Mouse (Mus musculus) heart, adult 11 months (tissue): ENCODE measurements at regions not wholly inside any gene's neighbourhood (a gene's known extent, or its start where the extent isn't known, plus 50 kb on each side); places are given as distances from the start of the nearest gene placed in this dataset.
A peak's percentile ranks its signal among the peaks of the same experiment; 100 is the strongest.

Experiments
- DNase-seq: peaks from one replicate; pipeline ENCODE4 v3.0.0; 2022

GRCm38 (mm10) chr13:37468304-37469178 lies 123.5 kb downstream of the Ly86 start:
- DNase-seq = no peak

GRCm38 (mm10) chr13:37470230-37470907 lies 125.4 kb downstream of the Ly86 start:
- DNase-seq = no peak

GRCm38 (mm10) chr13:37473359-37473758 lies 128.4 kb downstream of the Ly86 start:
- no peak for DNase-seq

GRCm38 (mm10) chr13:37475804-37476203 lies 130.8 kb downstream of the Ly86 start:
- DNase-seq = no peak

GRCm38 (mm10) chr13:37476256-37477053 lies 131.4 kb downstream of the Ly86 start:
- DNase-seq = peak; percentile 98

- no peak for DNase-seq
Measured at GRCm38 (mm10) chr13:37477342-37477741, 132.3 kb downstream of the Ly86 start.

- peak; percentile 95 for DNase-seq
Measured at GRCm38 (mm10) chr13:37477749-37478548, 132.9 kb downstream of the Ly86 start.

GRCm38 (mm10) chr13:37479182-37479691 lies 134.2 kb downstream of the Ly86 start:
- DNase-seq = no peak

- DNase-seq = peak; percentile 93
Measured at GRCm38 (mm10) chr13:37481514-37481913, 136.5 kb downstream of the Ly86 start.

- DNase-seq = peak; percentile 98
Measured at GRCm38 (mm10) chr13:37482038-37482437, 137.0 kb downstream of the Ly86 start.

GRCm38 (mm10) chr13:37482589-37482988 lies 137.6 kb downstream of the Ly86 start:
- DNase-seq = peak; percentile 98

GRCm38 (mm10) chr13:37483010-37483855 lies 138.2 kb downstream of the Ly86 start:
- peak; percentile 97 for DNase-seq

GRCm38 (mm10) chr13:37484631-37485030 lies 139.6 kb downstream of the Ly86 start:
- DNase-seq = peak; percentile 89

- no peak for DNase-seq
Measured at GRCm38 (mm10) chr13:37492115-37493001, 147.3 kb downstream of the Ly86 start.

- no peak for DNase-seq
Measured at GRCm38 (mm10) chr13:37493331-37493730, 148.3 kb downstream of the Ly86 start.

- DNase-seq = no peak
Measured at GRCm38 (mm10) chr13:37495272-37495932, 150.4 kb downstream of the Ly86 start.

- no peak for DNase-seq
Measured at GRCm38 (mm10) chr13:37497986-37498385, 153.0 kb downstream of the Ly86 start.

GRCm38 (mm10) chr13:37500668-37501286 lies 155.8 kb downstream of the Ly86 start:
- DNase-seq = no peak

GRCm38 (mm10) chr13:37503449-37503848 lies 158.4 kb downstream of the Ly86 start:
- no peak for DNase-seq
